Mouse (Mus musculus) testis, adult 2 months (tissue): ENCODE measurements at regions not wholly inside any gene's neighbourhood (a gene's known extent, or its start where the extent isn't known, plus 50 kb on each side); places are given as distances from the start of the nearest gene placed in this dataset.

Source experiments
- H3K27ac ChIP-seq: fragments of 200-500 bp; 2 replicates; pipeline ENCODE4 v1.5.1; 2012; ENCODE audit warnings: low read depth, low read length; ENCODE audit not compliant: control insufficient read depth, insufficient read depth
- H3K27me3 ChIP-seq: fragments of 200-500 bp; 2 replicates; pipeline ENCODE4 v1.6.1; 2012; ENCODE audit warnings: mild to moderate bottlenecking, low read length, moderate library complexity; ENCODE audit not compliant: control insufficient read depth, insufficient read depth
- H3K36me3 ChIP-seq: fragments of 200-500 bp; 2 replicates; pipeline ENCODE4 v1.6.1; 2012; ENCODE audit warnings: mild to moderate bottlenecking, low read length; ENCODE audit not compliant: control insufficient read depth, insufficient read depth
- H3K4me1 ChIP-seq: fragments of 200-500 bp; 2 replicates; pipeline ENCODE4 v1.6.1; 2012; ENCODE audit warnings: low read length; ENCODE audit not compliant: control insufficient read depth, insufficient read depth
- H3K4me3 ChIP-seq: fragments of 200-500 bp; 2 replicates; pipeline ENCODE4 v1.5.1; 2012; ENCODE audit warnings: low read depth, mild to moderate bottlenecking, low read length, moderate library complexity, mixed read lengths; ENCODE audit not compliant: control insufficient read depth
- CTCF ChIP-seq: fragments of 200-500 bp; IDR thresholded peaks from 2 replicates; pipeline ENCODE4 v1.5.1; 2012; ENCODE audit warnings: low read depth, mild to moderate bottlenecking, inconsistent platforms, low read length, moderate library complexity; ENCODE audit not compliant: control insufficient read depth, insufficient read depth, insufficient replicate concordance
- POLR2A ChIP-seq: fragments of 200-500 bp; IDR thresholded peaks from 2 replicates; pipeline ENCODE4 v1.6.1; 2012; ENCODE audit warnings: low read depth, mild to moderate bottlenecking, inconsistent platforms, low read length, moderate library complexity; ENCODE audit not compliant: control insufficient read depth

DNA sequence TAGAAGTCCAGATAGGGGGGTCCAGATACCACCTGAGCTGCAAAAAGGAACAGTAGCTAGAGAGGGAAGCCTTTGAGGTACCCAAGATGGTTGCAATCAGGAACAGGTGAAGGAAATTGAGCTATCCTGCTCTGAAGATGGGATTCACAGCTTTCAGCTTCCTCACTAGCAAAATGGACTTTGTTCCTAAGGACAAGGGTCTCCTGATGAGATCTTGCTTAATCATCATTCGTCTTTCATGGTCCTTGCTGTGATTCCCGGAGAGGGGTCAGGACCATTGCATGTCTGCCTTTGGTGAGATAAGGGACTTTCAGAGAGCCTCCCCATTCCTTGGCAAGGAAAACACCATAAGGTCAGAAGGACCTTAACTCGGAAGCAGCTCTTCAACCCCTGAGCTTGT lies 549.4 kb upstream of the Mgmt start:
- H3K4me1 ChIP-seq: no peaks in the 10 kb centered on the region
- no peak overlapping the region for H3K27ac ChIP-seq
- H3K27me3 ChIP-seq: no peaks in the 10 kb centered on the region
- no peaks in the 10 kb centered on the region for H3K36me3 ChIP-seq
- H3K4me3 ChIP-seq: no peak overlapping the region
- TF ChIP-seq POLR2A: no peak

DNA sequence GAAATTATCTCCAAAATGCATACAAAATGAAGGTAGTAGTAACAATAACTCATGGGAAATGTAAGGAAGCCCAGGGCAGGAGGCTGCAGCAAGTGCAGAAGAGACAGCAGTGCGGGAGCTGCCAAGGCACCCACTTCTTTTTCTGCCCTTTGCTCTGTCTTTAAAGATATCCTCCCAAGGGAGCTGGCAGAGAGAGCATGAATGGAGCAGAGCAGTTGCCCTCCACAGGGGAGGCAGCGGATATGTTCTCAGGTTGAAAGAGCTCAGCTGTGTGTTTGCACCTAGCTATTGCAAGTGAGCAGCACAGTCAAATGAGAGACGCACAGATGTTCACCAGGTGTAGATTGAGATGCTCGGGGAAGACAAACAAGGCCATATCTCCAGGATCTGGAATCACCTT lies 547.9 kb upstream of the Mgmt start:
- H3K27me3 ChIP-seq: no peaks in the 10 kb centered on the region

GRCm38 (mm10) chr7:136348309-136348708 lies 546.1 kb upstream of the Mgmt start:
- H3K4me1 ChIP-seq: no peaks in the 10 kb centered on the region
- TF ChIP-seq POLR2A (no peak), CTCF (no peak)
- no peak overlapping the region for H3K27ac ChIP-seq
- H3K36me3 ChIP-seq: no peaks in the 10 kb centered on the region
- no peak overlapping the region for H3K4me3 ChIP-seq
- no peaks in the 10 kb centered on the region for H3K27me3 ChIP-seq

More for the DNA sequence above, 547.9 kb upstream of the Mgmt start:
- no peak overlapping the region for H3K4me3 ChIP-seq
- H3K4me1 ChIP-seq: no peaks in the 10 kb centered on the region
- no peak for TF ChIP-seq POLR2A
- TF ChIP-seq CTCF: no peak
- H3K27ac ChIP-seq: no peak overlapping the region
- H3K36me3 ChIP-seq: no peaks in the 10 kb centered on the region

GRCm38 (mm10) chr7:136349651-136350050 lies 544.8 kb upstream of the Mgmt start:
- H3K27ac ChIP-seq: no peak overlapping the region
- H3K27me3 ChIP-seq: no peaks in the 10 kb centered on the region
- no peaks in the 10 kb centered on the region for H3K36me3 ChIP-seq
- no peaks in the 10 kb centered on the region for H3K4me1 ChIP-seq
- no peak overlapping the region for H3K4me3 ChIP-seq
- TF ChIP-seq CTCF (no peak), POLR2A (no peak)

DNA sequence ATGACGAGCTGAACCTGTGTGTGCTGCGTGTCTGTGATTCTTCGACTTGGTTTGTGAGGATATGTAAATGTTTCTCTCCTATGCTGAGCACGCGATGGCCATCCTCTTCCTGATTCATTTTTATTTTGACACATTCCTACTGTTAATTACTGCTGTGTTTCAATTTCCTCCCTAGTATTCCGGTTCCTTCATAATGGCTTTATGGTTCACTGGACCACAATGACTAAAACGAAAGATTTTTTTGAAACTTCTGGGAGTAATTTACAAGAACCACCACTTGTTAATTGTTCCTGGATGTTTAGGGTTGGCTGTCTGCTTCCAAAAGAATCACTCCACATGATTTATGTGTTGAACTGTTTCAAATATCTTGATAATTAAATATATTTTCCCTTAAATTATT lies 537.4 kb upstream of the Mgmt start:
- Histone ChIP-seq H3K27me3 (no peaks in the 10 kb centered on the region), H3K4me3 (no peak overlapping the region), H3K36me3 (no peaks in the 10 kb centered on the region), H3K27ac (no peak overlapping the region), H3K4me1 (no peaks in the 10 kb centered on the region)
- no peak for TF ChIP-seq POLR2A
- TF ChIP-seq CTCF: no peak

GRCm38 (mm10) chr7:136365318-136366211 lies 528.8 kb upstream of the Mgmt start:
- Histone ChIP-seq H3K27me3 (no peaks in the 10 kb centered on the region), H3K4me3 (no peak overlapping the region), H3K36me3 (no peaks in the 10 kb centered on the region), H3K4me1 (no peaks in the 10 kb centered on the region), H3K27ac (no peak overlapping the region)
- TF ChIP-seq POLR2A (no peak), CTCF (no peak)

DNA sequence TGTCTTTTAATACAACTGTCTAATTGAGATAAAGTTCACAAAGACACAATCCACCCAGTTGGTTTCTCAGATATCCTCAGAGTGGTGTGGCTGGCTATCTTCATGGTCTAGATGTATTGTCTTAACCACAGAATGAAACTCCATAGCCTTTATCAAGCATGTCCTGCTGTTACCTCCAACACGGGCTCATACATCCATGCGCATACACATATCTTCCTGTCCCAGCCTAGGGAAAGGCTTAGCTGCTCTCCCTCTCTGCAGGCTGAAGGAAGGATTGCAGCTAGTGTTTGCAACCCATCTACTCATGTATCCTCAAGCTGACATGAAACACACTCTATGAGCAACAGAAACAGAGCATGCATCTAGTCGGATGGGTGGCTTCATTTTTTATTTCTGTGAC lies 517.2 kb upstream of the Mgmt start:
- Histone ChIP-seq H3K27me3 (no peaks in the 10 kb centered on the region), H3K27ac (no peak overlapping the region), H3K4me1 (no peaks in the 10 kb centered on the region), H3K4me3 (no peak overlapping the region), H3K36me3 (no peaks in the 10 kb centered on the region)
- TF ChIP-seq CTCF (no peak), POLR2A (no peak)
